Mouse (Mus musculus) right cerebral cortex, postnatal 14 days (tissue): Measurements from ENCODE around the gene Rcbtb2.
A peak's percentile ranks its signal among the peaks of the same experiment; 100 is the strongest.
"Not testable (repeated sequence)": the region's sequence is repeated elsewhere in the genome, so short reads cannot be mapped to it uniquely, and the experiment has no call there.

Experiments used
- DNase-seq: peaks from one replicate; pipeline ENCODE4 v3.0.0; 2022

The Rcbtb2 gene

DNA sequence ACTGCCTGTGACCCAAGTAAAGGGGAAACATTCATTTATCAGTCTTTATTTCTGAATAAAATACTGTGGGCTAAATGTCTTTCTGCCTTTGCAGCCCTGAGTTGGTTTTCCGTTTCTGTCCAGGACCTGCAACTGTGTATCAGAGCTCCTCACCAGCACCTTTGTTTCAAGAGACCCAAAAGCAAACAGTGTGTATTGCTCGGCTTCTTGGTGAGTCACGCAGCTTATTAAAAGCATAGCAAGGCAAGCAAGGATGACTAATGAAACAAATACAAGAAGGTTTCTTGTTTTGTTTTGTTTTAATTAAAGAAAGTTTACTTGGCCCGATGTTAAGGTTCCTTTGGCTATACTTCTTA lies at the start of gene Rcbtb2:
Rcbtb2 (plus strand) TSS at position 115 of the 356 bp plus-strand sequence.
- no peak for DNase-seq

DNA sequence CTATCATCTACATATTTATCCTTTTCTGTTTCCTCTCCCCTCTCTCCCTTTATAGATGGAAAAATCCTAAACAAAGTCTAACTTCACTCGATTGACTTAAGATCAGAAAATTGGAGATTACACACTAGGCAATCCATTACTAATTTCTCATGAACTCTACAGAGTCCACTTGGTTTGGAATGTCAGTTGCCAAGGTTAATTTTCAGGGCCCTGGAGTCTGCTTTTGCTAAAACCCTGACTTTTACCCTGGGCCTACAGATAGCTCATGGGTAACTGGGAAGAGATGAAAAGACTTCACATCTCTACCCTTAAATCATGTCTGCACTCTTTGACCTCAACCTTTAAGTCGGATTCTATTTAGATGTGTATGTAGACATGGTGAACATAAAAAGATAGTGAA lies 39.3 kb upstream of the Rcbtb2 start:
- no peak for DNase-seq

DNA sequence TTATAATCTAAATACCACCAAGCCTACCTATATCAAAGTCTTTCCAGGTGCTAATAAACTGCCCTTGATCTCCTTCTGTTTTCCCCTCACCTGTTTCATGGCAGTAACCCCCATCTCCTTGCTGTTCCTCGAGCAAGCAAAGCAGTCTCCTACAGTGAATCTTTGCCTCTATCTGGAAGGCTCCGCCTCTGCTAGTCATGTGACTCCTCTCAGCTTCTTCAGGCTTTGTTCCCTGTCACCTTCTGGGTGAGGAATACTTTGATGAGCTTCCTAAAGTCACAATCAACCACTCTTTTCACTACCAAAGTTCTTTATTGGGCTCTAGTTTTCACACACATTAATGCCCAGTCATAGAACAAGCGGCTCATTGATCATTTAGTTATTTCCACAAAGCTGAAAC lies 36.4 kb upstream of the Rcbtb2 start:
- DNase-seq: no peak

DNA sequence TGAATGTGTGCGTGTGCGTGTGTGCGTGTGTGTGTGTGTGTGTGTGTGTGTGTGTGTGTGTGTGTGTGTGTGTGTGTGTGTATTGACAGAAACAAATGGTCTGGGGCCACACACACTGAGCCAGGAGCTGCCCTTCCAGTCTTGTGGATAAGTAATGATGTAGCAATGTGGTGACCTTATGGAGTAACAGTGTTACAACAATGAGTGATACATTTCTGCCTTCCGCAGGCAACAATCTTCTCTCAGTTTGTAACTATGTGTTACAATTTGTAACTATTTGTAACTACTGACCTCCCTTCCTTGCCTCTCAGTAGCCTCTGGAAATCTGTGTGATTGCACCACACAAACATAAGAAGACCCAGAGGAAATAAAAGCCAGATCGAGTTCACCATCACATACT lies 35.6 kb upstream of the Rcbtb2 start:
- DNase-seq: no peak

DNA sequence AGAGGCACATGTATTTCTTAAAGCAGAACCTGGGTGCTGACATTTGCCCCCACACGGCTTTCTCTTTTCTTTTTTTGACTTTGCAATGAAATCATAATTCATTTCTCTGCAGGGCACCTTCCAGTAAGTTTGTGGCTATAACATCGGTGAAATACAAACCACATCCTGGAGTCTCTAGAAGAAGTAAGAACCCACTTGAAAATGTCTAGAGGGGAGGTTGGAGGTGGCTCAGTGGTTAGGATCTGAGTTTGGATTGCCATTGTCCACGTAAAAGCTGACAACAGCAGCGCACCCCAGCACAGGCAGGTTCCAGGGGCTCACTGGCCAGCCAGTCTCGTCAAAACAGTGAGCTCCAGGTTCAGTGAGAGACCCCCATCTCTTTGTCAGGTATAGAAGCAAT lies 35.1 kb upstream of the Rcbtb2 start:
- no peak for DNase-seq

DNA sequence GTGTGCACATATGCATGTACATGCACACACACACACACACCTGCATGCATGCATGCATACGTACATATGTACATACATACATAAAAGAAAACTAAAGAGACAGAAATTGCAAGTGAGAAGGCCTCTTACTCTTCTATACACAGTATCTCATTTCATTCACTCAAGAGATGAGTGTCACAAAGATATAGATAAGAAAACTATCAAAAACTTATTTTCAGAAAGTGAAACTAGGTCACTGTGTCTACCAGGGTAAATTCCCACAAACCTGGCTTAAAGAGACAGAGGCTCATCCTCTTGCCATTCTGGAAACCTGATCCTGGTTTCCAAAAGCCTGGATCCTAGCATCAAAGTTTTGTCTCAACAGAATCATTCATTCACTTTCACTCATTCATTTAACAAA lies 34.6 kb upstream of the Rcbtb2 start:
- DNase-seq: no peak

DNA sequence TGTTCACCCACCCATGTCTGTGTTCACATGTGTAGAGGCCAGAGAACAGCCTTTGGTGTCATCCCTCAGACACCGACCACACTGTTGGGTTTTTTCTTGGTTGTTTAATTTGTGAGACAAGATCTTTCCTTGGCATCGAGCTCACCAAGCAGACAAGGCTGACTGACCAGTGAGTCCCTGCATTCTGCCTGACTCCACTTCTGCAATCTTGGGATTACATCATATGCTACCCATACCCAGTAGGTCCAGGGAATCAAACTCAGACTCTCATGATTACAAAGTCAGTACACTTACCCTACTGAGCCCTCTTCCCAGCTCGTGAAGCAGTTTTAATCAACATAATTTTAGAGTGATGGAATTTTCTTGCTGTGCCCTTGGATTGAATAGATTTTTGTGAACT lies 30.0 kb upstream of the Rcbtb2 start:
- no peak for DNase-seq

DNA sequence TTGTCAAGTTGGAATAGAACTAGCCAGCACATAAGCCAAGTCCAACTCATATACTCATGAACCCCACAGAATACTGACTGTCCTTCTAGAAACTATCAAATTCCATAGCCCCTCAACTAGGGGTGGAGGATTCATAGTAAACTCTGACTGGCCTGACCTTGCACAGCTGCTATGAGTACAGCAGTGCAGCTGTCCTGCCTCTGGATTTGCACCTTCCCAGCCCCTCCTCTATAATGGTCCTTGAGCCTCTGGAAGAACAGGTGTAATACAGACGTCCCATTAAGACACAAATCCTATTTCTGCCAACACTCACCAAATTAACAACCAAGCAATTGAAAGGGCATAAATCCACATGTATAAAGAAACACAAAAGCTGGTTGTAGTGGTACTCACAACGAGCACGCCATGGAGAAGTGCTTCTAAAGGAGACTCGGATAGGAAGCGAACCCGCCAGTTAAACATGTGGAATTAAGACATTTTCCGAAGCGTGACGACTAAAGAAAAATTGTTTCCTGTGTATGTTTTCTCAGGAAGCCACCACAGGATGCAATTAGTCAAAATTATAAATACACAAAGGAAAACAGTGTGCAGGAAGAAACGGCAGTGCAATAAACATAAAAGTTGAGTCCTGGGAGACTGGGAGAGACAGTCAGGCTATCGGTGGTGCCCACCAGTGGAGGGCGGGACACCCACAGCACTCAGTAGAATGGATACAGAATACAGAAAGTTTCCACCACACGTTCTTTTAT lies 27.9 kb upstream of the Rcbtb2 start:
- DNase-seq: no peak

DNA sequence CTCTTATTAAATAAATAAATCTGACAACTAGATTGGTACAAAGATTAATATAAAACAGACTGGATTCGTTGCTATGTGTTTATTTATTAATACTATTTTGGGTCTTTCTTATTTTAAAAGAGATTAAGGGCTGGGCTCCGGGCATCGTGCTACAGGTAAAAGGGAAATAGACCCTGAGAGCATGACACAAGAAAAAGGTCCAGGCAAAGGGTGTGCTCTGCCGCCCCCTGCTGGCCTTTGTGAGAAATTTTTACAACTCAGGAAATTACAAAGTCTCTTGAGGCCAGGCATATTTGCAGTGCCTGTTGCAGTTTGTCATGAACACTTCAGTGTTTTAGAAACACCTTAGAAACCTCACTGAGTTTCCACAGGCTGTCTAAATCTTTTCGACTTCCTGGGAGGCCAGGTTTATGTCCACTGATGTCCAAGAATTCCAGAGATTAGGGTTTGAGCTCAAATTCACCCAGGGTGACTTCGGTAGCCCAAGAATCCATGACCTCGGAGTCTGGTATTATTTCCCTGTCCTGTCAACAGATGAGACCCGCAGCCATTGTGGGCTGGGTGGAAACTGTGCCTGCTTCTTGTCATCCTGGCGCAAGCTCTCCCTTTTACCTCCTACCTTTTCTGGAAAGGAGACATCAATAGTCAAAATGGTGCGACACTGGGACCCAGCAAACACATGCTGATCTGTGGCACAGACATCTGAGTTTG lies 24.0 kb upstream of the Rcbtb2 start:
- DNase-seq: peak; percentile 59

DNA sequence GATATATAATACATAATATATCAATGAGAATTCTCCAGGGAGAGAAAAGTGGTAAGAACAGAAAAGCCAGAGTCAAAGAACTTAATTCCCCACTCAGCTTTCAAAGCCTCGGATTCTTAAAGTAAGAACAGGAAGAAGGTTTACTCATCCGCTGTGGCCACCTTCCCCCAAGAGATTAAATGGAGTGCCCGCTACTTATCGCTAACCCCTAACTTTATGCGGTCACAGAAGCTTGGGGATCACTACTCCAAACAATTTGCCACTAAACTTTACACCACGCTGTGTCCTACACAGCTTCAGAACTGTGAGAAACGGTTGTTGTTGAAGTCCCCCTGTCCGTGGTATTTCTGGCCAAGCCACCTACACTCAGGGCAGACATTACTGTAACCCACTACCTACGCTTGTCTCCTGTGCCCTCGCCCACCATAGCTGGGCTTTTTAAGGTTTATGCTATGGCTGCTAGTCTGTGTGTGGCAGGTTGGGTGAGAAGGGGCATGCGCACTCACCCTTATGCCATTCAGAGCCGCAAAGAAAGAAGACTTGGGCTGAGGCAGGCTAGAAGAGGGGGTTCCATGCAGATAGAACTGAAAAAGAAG lies 20.5 kb upstream of the Rcbtb2 start:
- no peak for DNase-seq

DNA sequence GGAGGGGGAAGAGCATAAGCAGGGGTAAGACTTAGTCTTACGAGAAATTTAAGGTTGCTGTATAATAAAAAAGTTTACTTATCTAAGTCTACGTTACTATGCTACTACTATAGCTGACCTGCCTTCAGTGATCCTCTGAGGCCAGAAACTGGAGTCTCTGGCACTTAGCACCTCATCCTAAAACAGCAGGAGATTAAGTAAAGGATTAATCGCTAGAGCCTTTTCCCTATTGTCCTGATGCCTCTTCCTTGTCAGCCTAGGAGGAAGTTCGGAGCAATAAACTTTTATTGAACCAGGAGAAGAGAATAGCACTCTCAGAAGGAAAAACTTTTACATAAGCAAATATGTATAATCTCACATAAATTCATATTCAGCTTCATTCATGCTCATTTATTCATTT lies 19.9 kb upstream of the Rcbtb2 start:
- DNase-seq: not testable (repeated sequence)

DNA sequence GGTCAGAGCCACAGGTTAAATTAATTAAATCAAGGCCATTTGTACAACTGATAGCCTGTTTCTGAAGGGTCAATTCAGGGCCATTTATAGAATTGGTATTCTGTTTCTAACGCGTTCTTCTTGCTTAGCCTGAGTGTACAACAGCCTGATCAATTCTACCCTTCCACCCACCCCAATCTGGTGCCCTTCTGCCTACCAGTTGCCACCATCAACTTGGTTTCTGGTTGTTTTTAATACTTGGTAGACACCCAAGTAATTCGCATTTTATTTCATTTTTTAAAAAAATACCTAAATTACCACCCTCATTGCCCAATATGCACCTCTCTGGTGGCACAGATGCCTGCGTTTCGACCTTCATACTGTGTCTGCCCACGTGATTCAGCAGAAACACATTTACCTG lies 17.9 kb upstream of the Rcbtb2 start:
- no peak for DNase-seq

DNA sequence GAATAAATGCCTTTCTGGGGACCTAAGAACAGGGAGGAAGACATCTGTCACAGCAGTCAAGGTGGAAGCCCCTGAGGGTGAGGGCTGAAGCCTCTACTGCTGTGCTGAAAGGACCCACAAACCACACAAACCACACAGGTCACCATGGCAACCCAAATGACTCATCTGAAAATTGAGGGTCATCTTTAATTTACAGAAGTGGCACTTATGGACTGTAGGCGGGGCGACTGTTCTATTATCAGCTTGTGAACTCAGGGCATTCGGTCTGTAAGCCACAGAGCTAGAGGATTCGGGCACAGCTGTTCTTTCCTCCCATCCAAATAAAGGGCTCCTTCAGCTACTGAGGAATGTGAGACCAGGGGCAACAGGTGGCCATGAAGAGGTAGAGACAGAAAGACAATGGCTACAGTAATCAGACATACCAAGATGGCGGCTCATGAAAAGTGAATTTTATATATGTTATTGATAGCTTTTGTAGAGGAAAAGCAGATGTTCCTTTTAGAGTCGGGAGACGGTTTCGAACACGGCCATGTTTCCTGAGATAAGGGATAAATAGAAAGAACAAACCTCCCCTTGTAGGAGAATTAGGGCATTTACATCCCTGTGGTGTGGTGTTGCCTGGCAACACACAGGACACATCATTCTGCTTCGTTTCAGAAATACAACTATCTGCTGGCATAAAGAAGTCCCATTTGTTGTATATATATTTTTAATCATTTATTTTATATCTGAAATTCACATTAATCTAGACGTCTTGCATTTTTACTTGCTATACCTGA lies 17.2 kb upstream of the Rcbtb2 start:
- no peak for DNase-seq

DNA sequence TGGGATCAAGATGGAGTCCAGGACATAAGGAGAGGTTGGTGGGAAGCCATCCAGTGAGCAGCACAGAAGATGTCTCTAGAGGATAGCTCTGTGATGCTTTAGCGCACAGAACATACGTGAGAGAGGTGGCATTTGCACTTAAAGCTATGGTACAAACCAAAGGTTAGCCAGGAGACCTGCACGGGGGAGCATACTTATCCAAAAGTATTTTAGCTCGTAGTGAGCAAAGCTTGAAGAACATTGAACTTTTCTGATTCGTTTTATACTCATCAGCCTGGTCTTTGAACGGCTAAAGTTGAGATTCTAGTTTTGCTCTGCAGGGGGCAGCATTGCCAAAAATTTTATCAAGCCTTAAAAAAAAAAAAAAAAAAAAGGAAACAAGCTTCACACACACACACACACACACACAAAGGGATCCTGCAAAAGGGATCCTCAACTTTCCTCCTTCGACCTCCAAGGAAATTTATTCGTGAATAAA lies 16.6 kb upstream of the Rcbtb2 start:
- peak; percentile 41 for DNase-seq

DNA sequence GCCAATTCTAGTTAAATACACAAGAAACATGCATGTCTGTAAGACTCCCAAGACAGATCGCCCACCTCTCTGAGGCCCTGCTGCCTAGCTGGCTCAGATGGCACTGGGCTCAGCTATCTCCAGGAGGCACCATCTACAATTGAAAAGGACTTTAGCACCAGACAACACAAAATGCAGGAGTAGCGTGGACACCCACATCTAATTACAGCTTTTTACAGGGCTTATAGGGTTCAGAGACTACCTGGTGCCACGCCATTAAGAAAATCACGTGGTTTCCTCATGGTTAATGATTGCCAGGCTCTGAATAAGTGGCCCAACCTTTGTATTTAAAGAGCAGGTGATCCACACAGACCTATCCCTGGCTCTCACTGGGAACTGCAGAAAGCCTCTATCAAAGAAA lies 15.9 kb upstream of the Rcbtb2 start:
- no peak for DNase-seq

DNA sequence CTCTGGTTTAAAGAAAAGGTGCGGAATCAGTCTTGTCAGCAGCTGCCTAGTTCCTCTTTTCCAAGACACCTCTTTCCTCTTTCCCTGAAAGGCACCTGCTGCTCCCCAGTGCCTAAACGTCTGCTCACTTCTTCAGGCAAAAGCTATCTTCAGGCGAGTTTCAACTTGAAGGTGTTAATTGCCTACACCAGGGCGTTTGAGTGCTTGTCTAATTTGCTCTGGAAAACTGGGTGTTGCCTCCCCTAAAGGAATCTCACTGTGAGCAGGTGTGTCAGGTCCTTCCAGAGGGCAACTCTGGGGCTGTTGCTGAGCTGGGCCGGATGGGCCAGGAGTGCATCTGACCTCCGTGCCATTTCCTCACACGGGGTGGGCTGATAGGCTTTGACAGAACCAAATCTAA lies 15.5 kb upstream of the Rcbtb2 start:
- DNase-seq: no peak

DNA sequence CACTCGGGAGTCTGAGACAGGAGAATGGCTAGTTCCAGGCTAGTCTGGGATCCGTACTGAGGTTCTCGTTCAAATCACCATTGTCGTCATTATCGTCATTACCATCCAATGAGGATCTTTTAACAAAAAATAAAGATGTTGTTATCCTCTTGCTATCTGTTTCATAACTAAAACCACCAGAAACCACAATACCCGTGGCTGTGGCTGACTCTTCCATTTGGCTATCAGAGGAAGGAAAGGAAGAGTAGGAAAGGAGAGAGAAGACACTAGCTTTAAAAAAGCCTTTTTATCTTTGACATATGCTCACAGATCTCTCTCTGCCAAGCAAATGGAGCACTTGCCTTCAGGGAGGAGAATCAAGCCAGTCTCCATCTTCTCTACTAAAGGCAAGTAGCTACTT lies 14.9 kb upstream of the Rcbtb2 start:
- no peak for DNase-seq

DNA sequence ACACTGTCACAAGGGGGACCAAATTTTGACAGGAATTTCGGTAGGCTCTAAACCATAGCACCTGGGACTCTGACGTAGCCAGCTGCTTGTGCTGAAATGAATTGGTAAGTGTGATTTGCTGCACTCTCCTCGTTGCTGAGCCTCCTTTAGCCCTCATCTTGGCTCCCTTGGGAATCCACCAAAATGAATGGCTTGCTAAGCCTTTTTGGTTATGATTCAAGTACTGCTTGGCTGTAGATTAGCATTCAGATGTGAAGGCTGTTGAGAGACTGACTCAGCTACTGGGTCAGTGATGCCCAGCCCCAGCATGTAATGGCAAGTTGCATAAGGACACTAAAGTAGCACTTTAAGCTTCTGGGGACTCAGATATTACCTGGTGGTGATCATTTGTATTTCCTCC lies 12.2 kb upstream of the Rcbtb2 start:
- no peak for DNase-seq

DNA sequence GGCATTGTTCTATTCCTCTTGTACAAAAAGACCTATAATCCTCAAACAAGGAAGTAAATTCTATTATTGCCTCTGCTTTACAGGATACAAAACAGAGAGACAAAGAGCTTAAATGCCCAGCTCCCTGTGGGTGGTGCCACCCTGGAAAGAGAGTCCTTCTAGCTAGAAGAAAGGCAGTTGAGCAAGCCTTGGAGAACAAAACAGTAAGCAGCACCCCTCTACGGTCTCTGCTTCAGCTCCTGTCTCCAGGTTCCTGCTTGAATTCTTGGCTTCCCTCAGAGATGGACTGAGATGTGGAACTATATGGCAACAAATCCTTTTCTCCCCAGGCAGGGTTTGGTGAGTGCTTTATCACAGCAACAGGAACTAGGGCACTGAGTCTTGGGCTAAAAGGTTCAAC lies 11.7 kb upstream of the Rcbtb2 start:
- no peak for DNase-seq

DNA sequence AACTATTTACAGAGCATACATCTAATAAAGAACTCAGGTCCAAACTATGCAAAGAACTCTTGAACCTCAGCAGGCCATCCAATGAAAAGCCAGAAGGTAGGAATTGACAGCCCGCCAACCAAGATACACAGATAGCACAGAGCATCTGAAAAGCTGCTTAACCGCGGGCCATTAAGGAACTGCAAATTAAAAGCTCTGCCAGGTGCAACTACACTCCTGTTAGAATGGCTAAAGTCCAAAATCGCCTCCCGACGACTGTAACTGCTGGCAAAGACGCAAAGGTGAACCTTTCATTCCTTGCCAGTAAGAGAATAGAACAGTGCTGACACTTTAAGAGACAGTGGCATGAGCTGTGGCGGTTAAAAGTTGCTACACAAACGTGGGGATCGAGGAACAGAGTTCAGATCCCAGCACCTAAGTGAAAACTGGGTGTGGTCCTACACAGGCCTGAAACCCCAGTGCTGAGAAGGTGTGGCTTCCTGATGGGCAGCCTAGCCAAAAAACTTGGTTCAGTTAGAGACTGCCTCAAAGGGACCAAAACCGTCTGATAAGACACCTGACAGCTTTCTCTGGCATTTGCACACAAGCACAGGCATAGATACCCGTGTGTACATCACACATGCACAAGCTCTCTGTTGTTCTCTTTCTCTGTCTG lies 10.5 kb upstream of the Rcbtb2 start:
- no peak for DNase-seq

DNA sequence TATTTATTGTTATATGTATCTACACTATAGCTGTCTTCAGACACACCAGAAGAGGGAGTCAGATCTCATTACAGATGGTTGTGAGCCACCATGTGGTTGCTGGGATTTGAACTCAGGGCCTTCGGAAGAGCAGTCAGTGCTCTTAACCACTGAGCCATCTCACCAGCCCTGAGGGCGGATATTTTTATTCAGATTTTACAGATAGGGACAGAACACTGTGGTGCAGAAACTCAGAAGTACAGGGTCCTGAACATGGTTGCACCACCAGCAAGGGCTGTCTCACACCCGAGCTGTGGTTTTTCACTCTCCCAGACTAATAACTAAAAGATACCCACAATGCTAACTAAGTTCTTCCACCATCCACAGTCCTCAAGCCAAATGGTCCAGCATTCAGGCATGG lies 7.9 kb upstream of the Rcbtb2 start:
- not testable (repeated sequence) for DNase-seq

DNA sequence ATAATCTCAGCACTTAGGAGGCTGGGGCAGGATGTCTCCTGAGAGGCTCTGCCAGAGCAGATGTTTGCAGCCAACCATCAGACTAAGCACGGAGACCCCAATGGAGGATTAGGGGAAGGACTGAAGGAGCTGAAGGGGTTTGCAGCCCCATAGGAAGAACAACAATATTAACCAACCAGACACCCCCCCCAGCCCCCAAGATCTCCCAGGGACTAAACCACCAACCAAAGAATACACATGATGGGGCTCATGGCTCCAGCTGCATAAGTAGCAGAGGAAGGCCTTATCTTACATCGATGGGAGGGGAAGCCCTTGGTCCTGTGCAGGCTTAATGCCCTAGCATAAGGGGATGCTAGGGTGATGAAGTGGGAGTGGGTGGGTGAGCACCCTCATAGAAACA lies 6.5 kb upstream of the Rcbtb2 start:
- DNase-seq: no peak

DNA sequence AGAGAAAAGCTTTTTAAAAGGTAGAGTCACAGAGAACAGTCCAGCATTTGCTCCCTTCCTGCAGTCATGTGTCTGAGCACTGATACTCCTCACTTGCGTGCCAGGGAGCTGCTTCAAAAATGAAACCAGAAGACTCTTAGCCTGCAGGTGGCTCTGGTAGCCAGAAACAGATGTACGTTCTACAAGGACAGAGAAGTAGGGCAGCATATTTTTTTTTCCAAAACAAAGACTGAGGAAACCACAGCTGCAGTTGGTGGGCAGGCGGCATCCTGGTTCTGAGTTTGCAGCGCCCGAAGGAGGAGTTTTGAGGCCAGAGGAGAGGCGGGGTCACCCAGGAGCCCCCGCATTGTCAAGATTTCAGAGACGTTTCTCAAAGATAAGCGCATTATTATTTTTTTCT lies 5.9 kb upstream of the Rcbtb2 start:
- DNase-seq: no peak
